18 mouse cellular contexts compared by ENCODE assay signal in genomic region chr17:94243821-94244220, GRCm38 (mm10).
"Had no signal": no experiment of that assay in that cellular context is flagged by ENCODE, and none has a peak within 500 bp of the region (broad histone marks: within the 10 kb centered on the region; RNA-seq: fewer than 3 reads in every experiment).

No protein-coding gene starts in this region.

- H3K4me3 ChIP-seq: midbrain, embryonic 10.5 days; midbrain, embryonic 12.5 days; myocyte; neural tube, embryonic 13.5 days; neural tube, embryonic 15.5 days had no signal

- H3K9me3 ChIP-seq: midbrain, embryonic 10.5 days; midbrain, embryonic 12.5 days; neural tube, embryonic 13.5 days; neural tube, embryonic 15.5 days had no signal

- H3K9ac ChIP-seq: lung, embryonic 14.5 days; midbrain, embryonic 12.5 days; neural tube, embryonic 13.5 days; neural tube, embryonic 15.5 days had no signal

- DNase-seq: lung, adult 18-20 months; lung, embryonic 14.5 days; lung, postnatal 10 days; lung, postnatal 4 days; midbrain, embryonic 14.5 days; retina, postnatal 1 day; right cerebral cortex, adult 18-20 months; right cerebral cortex, postnatal 25 days; right cerebral cortex, postnatal 4 days; spleen, adult 18-20 months; thymus, postnatal 14 days; thymus, postnatal 36 days had no signal

- H3K36me3 ChIP-seq: midbrain, embryonic 10.5 days; midbrain, embryonic 12.5 days; neural tube, embryonic 13.5 days; neural tube, embryonic 15.5 days had no signal

- ATAC-seq: midbrain, embryonic 16.5 days had no signal

- H3K27me3 ChIP-seq: midbrain, embryonic 12.5 days; neural tube, embryonic 13.5 days; neural tube, embryonic 15.5 days had no signal

- H3K4me2 ChIP-seq: lung, embryonic 14.5 days; midbrain, embryonic 12.5 days; neural tube, embryonic 13.5 days; neural tube, embryonic 15.5 days had no signal

- H3K4me1 ChIP-seq: midbrain, embryonic 10.5 days; midbrain, embryonic 12.5 days; neural tube, embryonic 13.5 days; neural tube, embryonic 15.5 days had no signal

- H3K27ac ChIP-seq: midbrain, embryonic 10.5 days; midbrain, embryonic 12.5 days; neural tube, embryonic 13.5 days; neural tube, embryonic 15.5 days had no signal
